Mouse (Mus musculus) limb, embryonic 14.5 days (tissue): ENCODE measurements at regions not wholly inside any gene's neighbourhood (a gene's known extent, or its start where the extent isn't known, plus 50 kb on each side); places are given as distances from the start of the nearest gene placed in this dataset.

Experiments
- ATAC-seq: fragments of 200-750 bp; cut with Nextera tagmentation; 2 replicates; pipeline ENCODE4 v1.8.0; 2017; ENCODE audit warnings: low read depth, moderate number of reproducible peaks, moderate TSS enrichment; ENCODE audit not compliant: low FRiP score
- DNase-seq: peaks from one replicate; pipeline ENCODE4 v3.0.0-alpha.2; 2015; ENCODE audit warnings: low spot score
- H3K27ac ChIP-seq: fragments of 300-500 bp; sonication (generic); replicated peaks from 2 replicates; pipeline ENCODE4 v1.5.1; 2014; ENCODE audit warnings: low read depth, mild to moderate bottlenecking, low read length, moderate library complexity, mixed read lengths
- H3K27me3 ChIP-seq: fragments of 300-500 bp; sonication (generic); 2 replicates; pipeline ENCODE4 v1.6.1; 2014; ENCODE audit warnings: low read length, mixed read lengths; ENCODE audit not compliant: control insufficient read depth, insufficient read depth
- H3K36me3 ChIP-seq: fragments of 300-500 bp; sonication (generic); 2 replicates; pipeline ENCODE4 v1.6.1; 2014; ENCODE audit warnings: mild to moderate bottlenecking, low read length, moderate library complexity, mixed read lengths; ENCODE audit not compliant: control insufficient read depth, insufficient read depth
- H3K4me1 ChIP-seq: fragments of 300-500 bp; sonication (generic); 2 replicates; pipeline ENCODE4 v1.6.1; 2014; ENCODE audit warnings: antibody characterized with exemption, low read length, mixed read lengths; ENCODE audit not compliant: control insufficient read depth, insufficient read depth
- H3K4me2 ChIP-seq: fragments of 300-500 bp; sonication (generic); replicated peaks from 2 replicates; pipeline ENCODE4 v1.6.1; 2014; ENCODE audit warnings: low read depth, mild to moderate bottlenecking, low read length, moderate library complexity; ENCODE audit not compliant: severe bottlenecking
- H3K4me3 ChIP-seq: fragments of 300-500 bp; sonication (generic); replicated peaks from 2 replicates; pipeline ENCODE4 v1.5.1; 2014; ENCODE audit warnings: low read length
- H3K9ac ChIP-seq: fragments of 300-500 bp; sonication (generic); 2 replicates; pipeline ENCODE4 v1.6.1; 2014; ENCODE audit warnings: mild to moderate bottlenecking, low read depth, low read length, moderate library complexity; ENCODE audit not compliant: severe bottlenecking
- H3K9me3 ChIP-seq: fragments of 300-500 bp; sonication (generic); 2 replicates; pipeline ENCODE4 v1.6.1; 2016; ENCODE audit warnings: low read length; ENCODE audit not compliant: control insufficient read depth
- POLR2A ChIP-seq: fragments of 200-500 bp; IDR thresholded peaks from 2 replicates; pipeline ENCODE4 v1.8.0; 2012; ENCODE audit warnings: inconsistent platforms, mild to moderate bottlenecking, moderate library complexity, borderline replicate concordance; ENCODE audit not compliant: insufficient read depth, insufficient read length; ENCODE audit errors: extremely low read depth
- WGBS: fragments of 180-500 bp; shearing (Covaris S2); extraction: QIAGEN DNeasy Blood & Tissue Kit; methylation state at CpG from one replicate; pipeline ENCODE4 v1.1.7; 2014; 5-methylcytosine and 5-hydroxymethylcytosine counted together

DNA sequence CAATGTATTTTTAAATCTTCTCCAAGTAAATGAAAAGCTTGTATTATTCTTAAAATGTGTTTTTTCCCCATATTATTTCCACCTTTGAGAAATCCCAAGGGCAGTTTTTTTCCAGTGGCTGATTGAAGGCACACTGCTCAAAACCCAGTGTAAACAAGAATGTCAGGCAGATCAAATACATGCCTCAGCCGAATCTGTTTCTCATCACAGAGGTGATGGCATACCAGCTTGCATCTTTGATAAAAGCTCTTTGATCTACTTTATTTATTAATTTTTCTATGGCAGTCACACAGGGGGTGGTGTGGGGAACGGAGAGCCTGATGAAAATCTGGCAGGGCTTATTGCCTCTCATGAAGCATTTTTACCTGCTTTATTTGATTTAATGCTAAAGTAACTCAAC is 1362.2 kb downstream of the Hace1 start:
- ATAC-seq, result no peak
- no peak overlapping the region for H3K27ac ChIP-seq
- no peaks in the 10 kb centered on the region for H3K4me1 ChIP-seq
- no peak overlapping the region for H3K9ac ChIP-seq
- H3K4me2 ChIP-seq, result no peak overlapping the region
- no peak for TF ChIP-seq POLR2A
- no peak overlapping the region for H3K4me3 ChIP-seq
- DNase-seq, result no peak
- H3K36me3 ChIP-seq, result no peaks in the 10 kb centered on the region
- no peaks in the 10 kb centered on the region for H3K9me3 ChIP-seq
- WGBS, result 22% methylated on average over 2 of the region's 2 CpGs
- H3K27me3 ChIP-seq, result no peaks in the 10 kb centered on the region

DNA sequence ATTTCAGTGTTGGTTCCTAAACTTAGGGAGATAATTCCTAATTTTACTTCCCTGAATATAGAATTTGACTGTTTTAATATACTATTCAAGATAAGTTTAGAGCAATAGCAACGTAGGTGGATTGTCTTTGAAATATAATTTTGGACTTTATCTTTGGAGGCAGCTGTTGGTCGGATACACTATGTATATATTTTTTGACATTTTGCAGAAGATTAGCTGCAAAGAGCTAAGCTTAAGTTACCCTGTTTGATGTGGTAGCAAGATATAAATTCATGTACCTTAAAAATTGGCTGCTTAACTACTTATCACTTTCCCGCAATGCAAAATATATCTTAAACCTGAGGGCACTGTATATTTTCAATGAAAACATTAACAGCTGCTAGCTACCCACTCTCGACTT is 1375.3 kb downstream of the Hace1 start:
- no peak overlapping the region for H3K9ac ChIP-seq

DNA sequence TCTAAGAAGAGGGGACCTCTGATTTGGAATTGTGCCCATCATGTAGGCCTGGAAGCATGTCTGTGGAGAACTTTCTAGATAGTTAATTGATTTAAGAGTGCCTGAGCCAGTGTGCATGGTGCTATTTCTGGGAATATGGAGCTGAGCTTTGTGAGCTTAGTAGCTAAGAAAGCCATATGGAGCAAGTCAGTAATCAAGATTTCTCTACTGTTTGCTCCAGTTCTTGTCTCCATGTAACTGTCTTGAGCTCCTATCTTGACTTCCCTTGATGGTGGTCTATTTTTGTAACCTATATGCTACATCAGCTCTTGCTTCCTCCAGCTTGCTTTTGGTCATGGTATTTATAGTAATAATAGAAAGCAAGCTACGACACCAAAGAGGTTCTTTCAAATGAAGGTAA is 1377.1 kb downstream of the Hace1 start:
- WGBS, result 87% methylated on average over 1 of the region's 1 CpGs
- Histone ChIP-seq H3K27ac (no peak overlapping the region), H3K4me1 (no peaks in the 10 kb centered on the region), H3K36me3 (no peaks in the 10 kb centered on the region), H3K4me3 (no peak overlapping the region), H3K4me2 (no peak overlapping the region), H3K27me3 (no peaks in the 10 kb centered on the region), H3K9me3 (no peaks in the 10 kb centered on the region), H3K9ac (no peak overlapping the region)
- TF ChIP-seq POLR2A, result no peak
- ATAC-seq (no peak), DNase-seq (no peak)

More for the DNA sequence above, 1375.3 kb downstream of the Hace1 start:
- ATAC-seq (no peak), DNase-seq (no peak)
- Histone ChIP-seq H3K27me3 (no peaks in the 10 kb centered on the region), H3K27ac (no peak overlapping the region), H3K4me3 (no peak overlapping the region), H3K9me3 (0 out of 2 replicates have a peak, but pooled peaks cover under 1% of the 10 kb centered on the region), H3K4me2 (no peak overlapping the region), H3K36me3 (no peaks in the 10 kb centered on the region), H3K4me1 (no peaks in the 10 kb centered on the region)
- WGBS, result 88% methylated on average over 4 of the region's 4 CpGs
- no peak for TF ChIP-seq POLR2A

DNA sequence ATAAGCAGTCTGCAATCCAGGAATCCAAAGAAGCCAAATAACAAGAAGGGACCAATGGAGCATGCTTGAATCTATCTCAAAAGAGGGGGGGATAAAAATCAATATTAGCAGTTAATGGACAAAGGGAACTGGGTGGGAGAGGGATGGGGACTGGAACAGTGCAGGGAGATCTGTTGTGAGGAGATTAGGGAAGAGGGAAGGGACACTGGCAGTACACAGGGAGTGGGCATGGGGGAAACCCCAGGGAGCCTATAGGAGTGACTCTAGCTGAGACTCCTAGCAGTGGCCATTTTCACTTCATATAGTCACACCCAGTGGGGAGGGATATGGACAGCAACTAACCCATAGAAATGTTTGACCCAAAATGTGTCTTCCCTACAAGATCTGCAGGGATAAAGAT is 1402.8 kb downstream of the Hace1 start:
- no peaks in the 10 kb centered on the region for H3K4me1 ChIP-seq
- no peak for TF ChIP-seq POLR2A
- no peaks in the 10 kb centered on the region for H3K36me3 ChIP-seq
- DNase-seq, result no peak
- no peak overlapping the region for H3K9ac ChIP-seq
- no peak overlapping the region for H3K27ac ChIP-seq
- no peak overlapping the region for H3K4me2 ChIP-seq
- H3K27me3 ChIP-seq, result no peaks in the 10 kb centered on the region
- ATAC-seq, result no peak
- H3K4me3 ChIP-seq, result no peak overlapping the region
- H3K9me3 ChIP-seq, result no peaks in the 10 kb centered on the region

DNA sequence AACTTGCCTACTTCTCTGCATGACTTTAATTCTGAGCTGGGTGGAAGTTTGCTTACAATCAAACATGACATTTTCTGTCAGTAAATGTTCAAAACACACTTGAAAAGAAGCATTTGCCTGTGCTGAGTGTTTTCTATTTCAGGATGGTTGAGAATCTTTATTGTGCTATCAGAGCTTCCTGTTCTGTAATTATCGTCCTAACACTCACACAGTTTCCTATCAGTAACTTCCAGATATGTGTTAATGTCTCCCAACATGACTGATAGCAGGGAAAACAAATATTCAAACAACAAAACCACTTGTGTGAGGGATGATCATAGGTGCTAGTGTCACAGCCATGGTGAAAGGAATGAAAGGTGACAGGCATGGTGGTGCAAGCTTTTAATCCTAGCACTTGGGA is 1422.1 kb downstream of the Hace1 start:
- Histone ChIP-seq H3K9me3 (no peaks in the 10 kb centered on the region), H3K36me3 (no peaks in the 10 kb centered on the region), H3K4me1 (no peaks in the 10 kb centered on the region), H3K4me3 (no peak overlapping the region), H3K4me2 (no peak overlapping the region), H3K9ac (no peak overlapping the region), H3K27ac (no peak overlapping the region), H3K27me3 (no peaks in the 10 kb centered on the region)
- no peak for TF ChIP-seq POLR2A
- no peak for ATAC-seq
- WGBS, result 91% methylated on average over 1 of the region's 1 CpGs
- no peak for DNase-seq

DNA sequence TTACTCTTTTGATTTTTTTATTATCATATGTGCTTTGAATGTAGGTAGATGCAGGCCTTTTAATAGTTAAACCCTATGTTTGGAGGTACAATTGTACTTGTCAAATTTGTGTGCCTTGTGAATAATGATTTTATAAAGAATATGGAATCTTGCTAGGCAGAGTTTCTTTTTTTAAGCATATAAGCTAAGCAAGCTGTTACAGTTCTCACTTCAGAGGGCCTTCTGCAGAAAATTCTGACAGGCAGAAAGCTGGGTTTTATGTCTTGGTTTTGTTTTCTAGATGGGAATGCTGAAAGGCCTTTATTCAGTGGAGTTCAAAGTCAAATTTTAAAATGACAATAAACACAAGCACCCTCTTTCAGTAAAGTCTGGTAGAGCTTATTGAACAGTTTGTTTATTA is 1451.1 kb downstream of the Hace1 start:
- Histone ChIP-seq H3K36me3 (no peaks in the 10 kb centered on the region), H3K4me1 (no peaks in the 10 kb centered on the region), H3K4me3 (no peak overlapping the region), H3K9ac (no peak overlapping the region), H3K27ac (no peak overlapping the region), H3K9me3 (no peaks in the 10 kb centered on the region), H3K4me2 (no peak overlapping the region), H3K27me3 (no peaks in the 10 kb centered on the region)
- ATAC-seq, result no peak
- DNase-seq, result no peak
- TF ChIP-seq POLR2A, result no peak
